Mouse (Mus musculus) lung, postnatal 10 days (tissue): ENCODE results near the gene Adamts18.
A peak's percentile ranks its signal among the peaks of the same experiment; 100 is the strongest.

Experiments used
- DNase-seq: peaks from one replicate; pipeline ENCODE4 v3.0.0; 2021

Gene Adamts18

GRCm38 (mm10) chr8:113848653-113849135 lies at the start of gene Adamts18:
Gene Adamts18, minus strand, starts transcription at chr8:113848738.
- no peak for DNase-seq

- DNase-seq = no peak
Observed at GRCm38 (mm10) chr8:113896446-113896845, 47.9 kb upstream of the Adamts18 start.

GRCm38 (mm10) chr8:113891376-113891775 lies 42.8 kb upstream of the Adamts18 start:
- DNase-seq = no peak

GRCm38 (mm10) chr8:113886509-113886908 lies 38.0 kb upstream of the Adamts18 start:
- no peak for DNase-seq

GRCm38 (mm10) chr8:113885101-113885500 lies 36.6 kb upstream of the Adamts18 start:
- DNase-seq = no peak

GRCm38 (mm10) chr8:113883994-113884393 lies 35.5 kb upstream of the Adamts18 start:
- no peak for DNase-seq

GRCm38 (mm10) chr8:113882558-113882957 lies 34.0 kb upstream of the Adamts18 start:
- no peak for DNase-seq

- DNase-seq = no peak
Observed at GRCm38 (mm10) chr8:113878411-113879006, 30.0 kb upstream of the Adamts18 start.

GRCm38 (mm10) chr8:113873446-113874120 lies 25.0 kb upstream of the Adamts18 start:
- DNase-seq = no peak

GRCm38 (mm10) chr8:113872436-113872835 lies 23.9 kb upstream of the Adamts18 start:
- DNase-seq = no peak

GRCm38 (mm10) chr8:113866530-113866929 lies 18.0 kb upstream of the Adamts18 start:
- DNase-seq = no peak

GRCm38 (mm10) chr8:113865326-113866093 lies 17.0 kb upstream of the Adamts18 start:
- DNase-seq = no peak

- DNase-seq = no peak
Observed at GRCm38 (mm10) chr8:113859890-113860683, 11.5 kb upstream of the Adamts18 start.

GRCm38 (mm10) chr8:113858801-113859200 lies 10.3 kb upstream of the Adamts18 start:
- DNase-seq = no peak

GRCm38 (mm10) chr8:113854622-113855293 lies 6.2 kb upstream of the Adamts18 start:
- no peak for DNase-seq

- DNase-seq = no peak
Observed at GRCm38 (mm10) chr8:113853714-113854113, 5.2 kb upstream of the Adamts18 start.

- no peak for DNase-seq
Observed at GRCm38 (mm10) chr8:113851655-113852054, 3.1 kb upstream of the Adamts18 start.

- no peak for DNase-seq
Observed at GRCm38 (mm10) chr8:113848081-113848652, 371 bp downstream of the Adamts18 start.

- DNase-seq = no peak
Observed at GRCm38 (mm10) chr8:113847606-113848080, 895 bp downstream of the Adamts18 start.

GRCm38 (mm10) chr8:113846669-113847068 lies 1.9 kb downstream of the Adamts18 start:
- no peak for DNase-seq

GRCm38 (mm10) chr8:113844801-113845301 lies 3.7 kb downstream of the Adamts18 start:
- DNase-seq = no peak

- DNase-seq = peak; percentile 65
Observed at GRCm38 (mm10) chr8:113838211-113838610, 10.3 kb downstream of the Adamts18 start.
